Mouse (Mus musculus) MEL (cell line): ENCODE measurements around the gene Myo1c.

Experiments
- CTCF ChIP-seq, 3 experiments: IDR thresholded peaks in 2 of 3; conservative IDR thresholded peaks in 1 of 3; 2 replicates each; pipeline ENCODE4 v1.5.1; 2011 to 2012; ENCODE audit warnings: low read length in 3 of 3, low read depth in 2 of 3, mild to moderate bottlenecking in 2 of 3, improper control_type of control experiment in 1 of 3, inconsistent platforms in 1 of 3, mixed read lengths in 1 of 3, moderate library complexity in 1 of 3; ENCODE audit not compliant: control insufficient read depth in 1 of 3, insufficient read depth in 1 of 3, poor library complexity in 1 of 3, severe bottlenecking in 1 of 3
- E2F4 ChIP-seq: IDR thresholded peaks from 2 replicates; pipeline ENCODE4 v1.6.1; 2011; ENCODE audit warnings: low read depth, low read length, improper control_type of control experiment, borderline replicate concordance
- ELF1 ChIP-seq: IDR thresholded peaks from 2 replicates; pipeline ENCODE4 v1.6.1; 2014; ENCODE audit warnings: low read depth, mild to moderate bottlenecking, inconsistent platforms, low read length, improper control_type of control experiment, moderate library complexity
- EP300 ChIP-seq, 2 experiments: IDR thresholded peaks; 2 replicates each; pipeline ENCODE4 v1.6.1; 2011; ENCODE audit warnings: improper control_type of control experiment in 2 of 2, low read length in 2 of 2, low read depth in 1 of 2, mild to moderate bottlenecking in 1 of 2
- ETS1 ChIP-seq: IDR thresholded peaks from 2 replicates; pipeline ENCODE4 v1.6.1; 2012; ENCODE audit warnings: low read depth, mild to moderate bottlenecking, inconsistent platforms, low read length, improper control_type of control experiment, moderate library complexity
- GABPA ChIP-seq: IDR thresholded peaks from 2 replicates; pipeline ENCODE4 v1.6.1; 2012; ENCODE audit warnings: low read depth, mild to moderate bottlenecking, inconsistent platforms, low read length, improper control_type of control experiment, moderate library complexity
- HCFC1 ChIP-seq: IDR thresholded peaks from 2 replicates; pipeline ENCODE4 v1.6.1; 2012; ENCODE audit warnings: low read depth, mild to moderate bottlenecking, inconsistent platforms, low read length, improper control_type of control experiment, moderate library complexity
- MXI1 ChIP-seq: IDR thresholded peaks from 2 replicates; pipeline ENCODE4 v1.6.1; 2011; ENCODE audit warnings: mild to moderate bottlenecking, low read depth, low read length, improper control_type of control experiment
- POLR2A ChIP-seq, 2 experiments: IDR thresholded peaks; 2 replicates each; pipeline ENCODE4 v1.6.1; 2011 to 2012; ENCODE audit warnings: low read length in 2 of 2, mild to moderate bottlenecking in 2 of 2, control low read depth in 1 of 2, improper control_type of control experiment in 1 of 2, low read depth in 1 of 2, moderate library complexity in 1 of 2; ENCODE audit not compliant: control insufficient read depth in 1 of 2, insufficient read depth in 1 of 2, poor library complexity in 1 of 2
- POLR2AphosphoS5 ChIP-seq: IDR thresholded peaks from 2 replicates; pipeline ENCODE4 v1.6.1; 2012; ENCODE audit warnings: low read depth, borderline replicate concordance, mild to moderate bottlenecking, inconsistent platforms, low read length, moderate library complexity, mixed read lengths
- RCOR1 ChIP-seq: IDR thresholded peaks from 2 replicates; pipeline ENCODE4 v1.6.1; 2012; ENCODE audit warnings: low read depth, mild to moderate bottlenecking, inconsistent platforms, low read length, improper control_type of control experiment
- SIN3A ChIP-seq: IDR thresholded peaks from 2 replicates; pipeline ENCODE4 v1.6.1; 2012; ENCODE audit warnings: low read length, improper control_type of control experiment, inconsistent platforms
- TBP ChIP-seq: IDR thresholded peaks from 2 replicates; pipeline ENCODE4 v1.8.0; 2011; ENCODE audit warnings: low read depth, low read length, improper control_type of control experiment
- USF2 ChIP-seq, 2 experiments: IDR thresholded peaks; 2 replicates each; pipeline ENCODE4 v1.6.1; 2011 to 2012; ENCODE audit warnings: improper control_type of control experiment in 2 of 2, low read length in 2 of 2, borderline replicate concordance in 1 of 2, inconsistent platforms in 1 of 2, low read depth in 1 of 2, mild to moderate bottlenecking in 1 of 2; ENCODE audit not compliant: insufficient read depth in 1 of 2

GRCm38 (mm10) chr11:75662131-75662530 lies 11.8 kb downstream of the Myo1c start:
- TF ChIP-seq ETS1 (no peak), CTCF (IDR thresholded peaks at IDR 0.05 in 2 of 3, conservative IDR thresholded peaks at IDR 0.05 in 1 of 3; ENCODE audit: control insufficient read depth in 1 of 3, insufficient read depth in 1 of 3, low read depth in 2 of 3, low read length in 3 of 3, poor library complexity in 1 of 3, severe bottlenecking in 1 of 3) (no peak), HCFC1 (no peak), POLR2A (IDR thresholded peaks at IDR 0.05; ENCODE audit: control insufficient read depth in 1 of 2, insufficient read depth in 1 of 2, low read depth in 1 of 2, low read length in 2 of 2, poor library complexity in 1 of 2) (no peak), TBP (no peak), E2F4 (no peak), GABPA (no peak), MXI1 (no peak), SIN3A (no peak), RCOR1 (no peak), EP300 (IDR thresholded peaks at IDR 0.05; ENCODE audit: low read depth in 1 of 2, low read length in 2 of 2) (no peak), POLR2AphosphoS5 (no peak), USF2 (IDR thresholded peaks at IDR 0.05; ENCODE audit: borderline replicate concordance in 1 of 2, insufficient read depth in 1 of 2, low read depth in 1 of 2, low read length in 2 of 2) (no peak), ELF1 (no peak)
